Mouse (Mus musculus) adrenal gland, adult 2 months (tissue): ENCODE data around the gene Pcbd2. TPM values are rescaled to one million over a fixed set of nuclear protein-coding genes. Genes with fewer than 3 reads are reported as not detected.
"Not testable (repeated sequence)": the region's sequence is repeated elsewhere in the genome, so short reads cannot be mapped to it uniquely, and the experiment has no call there.

Experiments
- DNase-seq: peaks from one replicate; pipeline ENCODE4 v3.0.0; 2021
- long read RNA-seq: library from polyadenylated mRNA; stranded (forward); transcript quantifications from one replicate; pipeline ENCODE4 v2.0.0, GENCODE M21; 2021
- polyA plus RNA-seq: library from polyadenylated mRNA; depleted of rRNA; stranded (reverse); fragments of >200 nt; gene quantifications from 2 replicates; pipeline ENCODE4 v1.2.3, GENCODE M21; 2012; rRNA removed
- total RNA-seq, 2 experiments: library from RNA; stranded (reverse); gene quantifications; 2 replicates each; pipeline ENCODE4 v1.2.3; 2021

Pcbd2 gene
- total RNA-seq (10 to 100 TPM; 73.8 to 81.6 TPM), polyA plus RNA-seq (16.0 and 16.1 TPM in 2 replicates)
- long read RNA-seq, transcript Pcbd2-201 (4 exons, 544 nt): major isoform, 31 of 53 reads
- long read RNA-seq, partial matches to known transcripts: 4 of 53 reads
- long read RNA-seq, other reads (novel, unspliced or antisense): 18 of 53 reads

GRCm38 (mm10) chr13:55727120-55727838, at the start of gene Pcbd2:
Gene Pcbd2, plus strand, starts transcription at chr13:55727368.
- peak; percentile 94 for DNase-seq

GRCm38 (mm10) chr13:55682201-55682600, 45.0 kb upstream of the Pcbd2 start:
- no peak for DNase-seq

GRCm38 (mm10) chr13:55683581-55683980, 43.6 kb upstream of the Pcbd2 start:
- DNase-seq: peak; percentile 64

- DNase-seq: no peak
Measured at GRCm38 (mm10) chr13:55686107-55686633, 41.0 kb upstream of the Pcbd2 start.

- DNase-seq: no peak
Measured at GRCm38 (mm10) chr13:55687927-55688602, 39.1 kb upstream of the Pcbd2 start.

GRCm38 (mm10) chr13:55692535-55693242, 34.5 kb upstream of the Pcbd2 start, which contains the start of gene B230219D22Rik:
Gene B230219D22Rik, plus strand, starts transcription at chr13:55693124.
- peak; percentile 94 for DNase-seq

- DNase-seq: no peak
Measured at GRCm38 (mm10) chr13:55693243-55693721, 33.9 kb upstream of the Pcbd2 start.

GRCm38 (mm10) chr13:55694110-55694509, 33.1 kb upstream of the Pcbd2 start:
- no peak for DNase-seq

- not testable (repeated sequence) for DNase-seq
Measured at GRCm38 (mm10) chr13:55695989-55696388, 31.2 kb upstream of the Pcbd2 start.

- DNase-seq: no peak
Measured at GRCm38 (mm10) chr13:55704301-55704700, 22.9 kb upstream of the Pcbd2 start.

GRCm38 (mm10) chr13:55712846-55713245, 14.3 kb upstream of the Pcbd2 start:
- DNase-seq: no peak

- DNase-seq: peak; percentile 95
Measured at GRCm38 (mm10) chr13:55714501-55715166, 12.5 kb upstream of the Pcbd2 start, which contains the start of gene Txndc15. Gene Txndc15, plus strand, starts transcription at chr13:55714650.

- DNase-seq: no peak
Measured at GRCm38 (mm10) chr13:55715167-55715512, 12.0 kb upstream of the Pcbd2 start.

GRCm38 (mm10) chr13:55715908-55716510, 11.2 kb upstream of the Pcbd2 start:
- DNase-seq: no peak

GRCm38 (mm10) chr13:55721516-55721915, 5.7 kb upstream of the Pcbd2 start:
- DNase-seq: no peak

GRCm38 (mm10) chr13:55721995-55722394, 5.2 kb upstream of the Pcbd2 start:
- no peak for DNase-seq

GRCm38 (mm10) chr13:55726598-55727119, 509 bp upstream of the Pcbd2 start:
- peak; percentile 13 for DNase-seq

- peak; percentile 75 for DNase-seq
Measured at GRCm38 (mm10) chr13:55727839-55728238, 671 bp downstream of the Pcbd2 start.

- DNase-seq: no peak
Measured at GRCm38 (mm10) chr13:55730716-55731115, 3.5 kb downstream of the Pcbd2 start.

- DNase-seq: no peak
Measured at GRCm38 (mm10) chr13:55732121-55732520, 5.0 kb downstream of the Pcbd2 start.
